Mouse (Mus musculus) gastrocnemius, postnatal 36 days (tissue): ENCODE measurements around the gene Eif3c. TPM values are rescaled to one million over a fixed set of nuclear protein-coding genes. Genes with fewer than 3 reads are reported as not detected.

ENCODE experiments used
- DNase-seq, 2 experiments: peaks; one replicate each; pipeline ENCODE4 v3.0.0; 2022
- intact Hi-C: fragments of 180-260 bp; cut with DNase I; formaldehyde crosslinking; loops from one replicate; pipeline ENCODE4 v1.15.1; 2025
- total RNA-seq, 2 experiments: library from RNA; stranded (reverse); gene quantifications; 2 replicates each; pipeline ENCODE4 v1.2.3; 2021

Gene Eif3c
- total RNA-seq, 2 experiments from 2014 or later = 129 to 154 TPM

GRCm38 (mm10) chr7:126565693-126566092 is 518 bp downstream of the Eif3c start:
- no peak for DNase-seq
- intact Hi-C loops = no loop called here

GRCm38 (mm10) chr7:126556635-126557034 is 9.6 kb downstream of the Eif3c start:
- intact Hi-C loops = no loop called here
- DNase-seq = no peak

GRCm38 (mm10) chr7:126554796-126555195 is 11.4 kb downstream of the Eif3c start:
- DNase-seq = no peak
- intact Hi-C loops = no loop called here

- intact Hi-C loops = no loop called here
- no peak for DNase-seq
These were observed 20.6 kb downstream of the Eif3c start for GRCm38 (mm10) chr7:126545631-126546030.

GRCm38 (mm10) chr7:126541661-126542060 is 24.6 kb downstream of the Eif3c start:
- intact Hi-C loops = no loop called here
- DNase-seq = no peak

GRCm38 (mm10) chr7:126537820-126538585 is 28.2 kb downstream of the Eif3c start:
- intact Hi-C loops = no loop called here
- no peak for DNase-seq

- DNase-seq = no peak
- intact Hi-C loops = no loop called here
These were observed 29.7 kb downstream of the Eif3c start for GRCm38 (mm10) chr7:126536466-126536865.

- intact Hi-C loops = no loop called here
- no peak for DNase-seq
These were observed 30.4 kb downstream of the Eif3c start for GRCm38 (mm10) chr7:126535766-126536165.

GRCm38 (mm10) chr7:126533434-126533833 is 32.8 kb downstream of the Eif3c start:
- no peak for DNase-seq
- intact Hi-C loops = no loop called here

- intact Hi-C loops = loop anchor here (2.0 to 5.0 kb wide), 3 partner anchors 47 to 206 kb away; no protein-coding TSS in a partner anchor
These were observed 38.0 kb downstream of the Eif3c start for GRCm38 (mm10) chr7:126528166-126528577.

GRCm38 (mm10) chr7:126523316-126523715 is 42.9 kb downstream of the Eif3c start:
- intact Hi-C loops = no loop called here
- DNase-seq = no peak

More at GRCm38 (mm10) chr7:126528166-126528577, 38.0 kb downstream of the Eif3c start:
- no peak for DNase-seq

GRCm38 (mm10) chr7:126519513-126519912 is 46.7 kb downstream of the Eif3c start:
- intact Hi-C loops = no loop called here
- DNase-seq = peak in 1 of 2 experiments; percentile 7

- DNase-seq = no peak
- intact Hi-C loops = no loop called here
These were observed 47.8 kb downstream of the Eif3c start for GRCm38 (mm10) chr7:126518261-126518941.

- DNase-seq = no peak
- intact Hi-C loops = no loop called here
These were observed 54.9 kb downstream of the Eif3c start for GRCm38 (mm10) chr7:126511287-126511686.

GRCm38 (mm10) chr7:126507126-126507778 is 59.0 kb downstream of the Eif3c start:
- intact Hi-C loops = no loop called here
- no peak for DNase-seq

- DNase-seq = no peak
- intact Hi-C loops = no loop called here
These were observed 61.3 kb downstream of the Eif3c start for GRCm38 (mm10) chr7:126504913-126505312.

GRCm38 (mm10) chr7:126503273-126503878 is 62.8 kb downstream of the Eif3c start, which contains the start of gene Atxn2l:
Gene Atxn2l, minus strand, starts transcription at chr7:126503437.
- intact Hi-C loops = no loop called here
- DNase-seq = peak; percentile 98

- no peak for DNase-seq
- intact Hi-C loops = no loop called here
These were observed 63.5 kb downstream of the Eif3c start for GRCm38 (mm10) chr7:126502751-126503150.

- intact Hi-C loops = no loop called here
- peak; percentile 90 to 92 for DNase-seq
These were observed 64.0 kb downstream of the Eif3c start for GRCm38 (mm10) chr7:126502023-126502741.

- DNase-seq = no peak
- intact Hi-C loops = no loop called here
These were observed 64.6 kb downstream of the Eif3c start for GRCm38 (mm10) chr7:126501684-126502022.
